Mouse (Mus musculus) heart, embryonic 10.5 days (tissue): ENCODE measurements around the gene Ltc4s. TPM values are rescaled to one million over a fixed set of nuclear protein-coding genes. Genes with fewer than 3 reads are reported as not detected.
A peak's percentile ranks its signal among the peaks of the same experiment; 100 is the strongest.

Experiments used
- DNase-seq: peaks from one replicate; pipeline ENCODE4 v3.0.0-alpha.2; 2017; ENCODE audit warnings: low spot score
- H3K27ac ChIP-seq: fragments of 300-500 bp; sonication (generic); 2 replicates; pipeline ENCODE4 v1.5.1; 2016; ENCODE audit warnings: mild to moderate bottlenecking
- H3K27me3 ChIP-seq: fragments of 300-500 bp; sonication (generic); 2 replicates; pipeline ENCODE4 v1.6.1; 2016; ENCODE audit warnings: mild to moderate bottlenecking; ENCODE audit not compliant: poor library complexity, insufficient read depth, severe bottlenecking
- H3K36me3 ChIP-seq: fragments of 300-500 bp; sonication (generic); 2 replicates; pipeline ENCODE4 v1.6.1; 2016; ENCODE audit warnings: mild to moderate bottlenecking, moderate library complexity
- H3K4me1 ChIP-seq: fragments of 300-500 bp; sonication (generic); 2 replicates; pipeline ENCODE4 v1.6.1; 2016; ENCODE audit warnings: mild to moderate bottlenecking
- H3K4me3 ChIP-seq: fragments of 300-500 bp; sonication (generic); 2 replicates; pipeline ENCODE4 v1.5.1; 2016; ENCODE audit warnings: mild to moderate bottlenecking, moderate library complexity
- H3K9me3 ChIP-seq: fragments of 300-500 bp; sonication (generic); 2 replicates; pipeline ENCODE4 v1.6.1; 2016; ENCODE audit warnings: mild to moderate bottlenecking, moderate library complexity
- WGBS: fragments of 180-500 bp; shearing (Covaris S2); methylation state at CpG from one replicate; pipeline ENCODE4 v1.1.7; 2016; 5-methylcytosine and 5-hydroxymethylcytosine counted together
- polyA plus RNA-seq: library from polyadenylated mRNA; unstranded; fragments of >200 nt; fragmentation: Nextera tagmentation; extraction: Ambion mirVana; gene quantifications from 2 replicates; pipeline ENCODE4 v1.2.1, GENCODE M21; 2016

Ltc4s gene
- polyA plus RNA-seq, 1 experiment from 2014 or later: 0.60 TPM

- Histone ChIP-seq H3K4me3 (no peak overlapping the region), H3K9me3 (no peaks in the 10 kb centered on the region), H3K27ac (no peak overlapping the region), H3K27me3 (no peaks in the 10 kb centered on the region), H3K4me1 (peaks cover 2% of the 10 kb centered on the region; the same call in 1 of the 2 replicates), H3K36me3 (peaks cover 61% of the 10 kb centered on the region)
- no peak for DNase-seq
- 82% methylated on average over 8 of the region's 8 CpGs for WGBS
Measured at GRCm38 (mm10) chr11:50265931-50266330, 27.5 kb upstream of the Ltc4s start.

GRCm38 (mm10) chr11:50263198-50263597 is 24.8 kb upstream of the Ltc4s start:
- no peak overlapping the region for H3K27ac ChIP-seq
- no peaks in the 10 kb centered on the region for H3K27me3 ChIP-seq
- no peak overlapping the region for H3K4me3 ChIP-seq
- H3K4me1 ChIP-seq: no peaks in the 10 kb centered on the region
- peaks cover 87% of the 10 kb centered on the region for H3K36me3 ChIP-seq
- DNase-seq: no peak
- no peaks in the 10 kb centered on the region for H3K9me3 ChIP-seq
- 86% methylated on average over 3 of the region's 3 CpGs for WGBS

DNA sequence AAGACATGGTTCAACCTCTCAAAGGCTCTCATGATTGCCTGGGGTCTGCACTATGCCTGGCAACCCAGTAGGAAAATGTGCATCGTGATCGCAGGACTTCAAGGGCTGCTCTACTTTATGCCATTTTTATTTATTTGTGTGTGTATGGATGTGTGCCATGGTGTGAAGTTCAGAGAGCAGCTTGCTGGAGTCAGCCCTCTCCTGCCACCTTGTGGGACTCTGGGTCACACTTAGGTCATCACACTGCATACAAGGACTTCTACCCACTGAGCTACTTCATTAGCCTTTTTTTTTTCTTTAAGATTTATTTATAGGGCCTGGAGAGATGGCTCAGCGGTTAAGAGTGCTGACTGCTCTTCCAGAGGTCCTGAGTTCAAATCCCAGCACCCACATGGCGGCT is 23.6 kb upstream of the Ltc4s start:
- H3K27ac ChIP-seq: no peak overlapping the region
- H3K4me3 ChIP-seq: no peak overlapping the region
- no peaks in the 10 kb centered on the region for H3K27me3 ChIP-seq
- no peaks in the 10 kb centered on the region for H3K4me1 ChIP-seq
- peaks cover 93% of the 10 kb centered on the region for H3K36me3 ChIP-seq
- no peaks in the 10 kb centered on the region for H3K9me3 ChIP-seq
- no peak for DNase-seq
- WGBS: 92% methylated on average over 4 of the region's 4 CpGs

DNA sequence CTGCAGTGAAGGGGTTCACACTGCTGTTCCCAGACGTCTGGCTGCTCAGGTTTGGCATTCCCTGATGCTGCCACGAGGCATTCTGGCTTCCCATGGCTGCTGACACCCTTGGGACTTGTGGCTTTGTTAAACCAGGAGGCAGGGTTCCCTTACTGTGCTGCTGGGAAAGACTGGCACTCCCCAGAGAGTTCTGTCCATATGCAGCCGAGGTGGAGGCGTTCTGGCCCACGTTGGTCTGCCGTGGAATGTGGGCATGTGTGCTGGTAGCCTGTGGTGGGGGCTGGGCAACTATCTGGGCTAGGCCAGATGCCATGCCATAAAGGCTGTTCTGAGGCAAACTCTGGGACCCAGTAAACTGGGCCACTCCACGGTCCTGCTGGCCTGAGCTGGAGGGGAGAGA is 19.9 kb upstream of the Ltc4s start:
- no peak for DNase-seq
- no peaks in the 10 kb centered on the region for H3K27me3 ChIP-seq
- peaks cover 10% of the 10 kb centered on the region for H3K4me1 ChIP-seq
- no peaks in the 10 kb centered on the region for H3K9me3 ChIP-seq
- peaks cover 73% of the 10 kb centered on the region for H3K36me3 ChIP-seq
- 82% methylated on average over 7 of the region's 7 CpGs for WGBS
- H3K27ac ChIP-seq: no peak overlapping the region
- no peak overlapping the region for H3K4me3 ChIP-seq

DNA sequence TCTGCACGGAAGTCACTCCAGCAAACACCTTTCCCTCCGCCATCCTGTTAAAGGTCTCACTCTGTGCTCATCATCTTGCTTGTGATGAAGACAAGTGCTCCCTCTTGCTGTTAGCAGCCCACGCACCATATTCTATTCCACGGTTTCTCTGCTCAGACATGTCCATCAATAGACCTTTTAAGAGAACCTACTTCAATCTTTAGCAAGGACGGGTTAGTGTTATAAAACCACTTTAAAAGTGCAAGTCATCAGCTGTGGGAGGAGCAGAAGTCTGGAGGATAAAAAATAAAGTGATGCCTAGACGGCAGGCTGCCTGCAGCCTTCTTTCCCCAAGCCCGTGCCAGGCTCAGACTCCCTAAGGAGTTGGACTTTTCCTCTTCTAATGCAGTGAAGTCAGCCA is 18.2 kb upstream of the Ltc4s start:
- peaks cover 57% of the 10 kb centered on the region for H3K36me3 ChIP-seq
- DNase-seq: no peak

GRCm38 (mm10) chr11:50254010-50254580 is 15.7 kb upstream of the Ltc4s start:
- no peak overlapping the region for H3K27ac ChIP-seq
- H3K4me3 ChIP-seq: no peak overlapping the region
- no peaks in the 10 kb centered on the region for H3K27me3 ChIP-seq
- H3K4me1 ChIP-seq: peaks cover 28% of the 10 kb centered on the region
- 84% methylated on average over 12 of the region's 12 CpGs for WGBS
- DNase-seq: no peak
- H3K36me3 ChIP-seq: peaks cover 31% of the 10 kb centered on the region
- no peaks in the 10 kb centered on the region for H3K9me3 ChIP-seq

More for the DNA sequence above, 18.2 kb upstream of the Ltc4s start:
- no peaks in the 10 kb centered on the region for H3K9me3 ChIP-seq
- peaks cover 27% of the 10 kb centered on the region for H3K4me1 ChIP-seq
- H3K27me3 ChIP-seq: no peaks in the 10 kb centered on the region
- no peak overlapping the region for H3K4me3 ChIP-seq
- no peak overlapping the region for H3K27ac ChIP-seq
- 86% methylated on average over 7 of the region's 7 CpGs for WGBS

GRCm38 (mm10) chr11:50253393-50253792 is 15.0 kb upstream of the Ltc4s start:
- 76% methylated on average over 1 of the region's 1 CpGs for WGBS
- Histone ChIP-seq H3K36me3 (peaks cover 25% of the 10 kb centered on the region), H3K27ac (no peak overlapping the region), H3K4me3 (no peak overlapping the region), H3K27me3 (no peaks in the 10 kb centered on the region), H3K9me3 (no peaks in the 10 kb centered on the region), H3K4me1 (peaks cover 28% of the 10 kb centered on the region)
- DNase-seq: no peak

DNA sequence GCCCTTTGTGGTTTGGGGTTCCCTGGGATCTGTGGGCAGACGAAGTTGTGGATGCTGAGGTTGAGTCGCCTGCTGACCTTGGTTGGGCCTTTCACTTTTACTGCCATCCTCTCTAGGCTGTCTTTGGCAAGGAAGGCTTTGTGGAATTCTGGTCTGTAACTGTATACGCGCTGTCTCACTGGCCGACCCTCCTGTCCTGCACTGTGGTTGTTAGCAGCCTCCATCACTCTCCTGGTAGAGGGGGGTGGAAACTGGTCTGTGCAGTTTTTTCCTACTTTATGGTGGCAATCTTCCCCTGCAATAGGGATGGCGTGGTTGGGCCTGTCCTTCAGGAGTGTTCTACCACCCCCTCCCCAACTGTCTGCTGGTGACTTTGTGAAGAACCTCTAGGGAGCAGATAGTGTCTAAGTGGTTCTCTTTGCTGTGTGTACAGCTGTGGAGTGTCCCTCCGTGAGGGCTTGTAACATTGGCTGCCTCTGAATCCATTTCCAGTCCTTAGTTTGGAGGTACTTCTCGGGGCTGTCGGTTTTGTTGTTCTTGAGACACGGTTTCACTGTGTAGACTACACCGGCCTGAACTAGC is 14.4 kb upstream of the Ltc4s start:
- Histone ChIP-seq H3K4me1 (peaks cover 28% of the 10 kb centered on the region), H3K4me3 (no peak overlapping the region), H3K9me3 (no peaks in the 10 kb centered on the region), H3K27ac (peak overlapping the region; percentile 69), H3K27me3 (no peaks in the 10 kb centered on the region), H3K36me3 (peaks cover 19% of the 10 kb centered on the region)
- no peak for DNase-seq
- WGBS: 56% methylated on average over 11 of the region's 11 CpGs

- no peak overlapping the region for H3K4me3 ChIP-seq
- H3K36me3 ChIP-seq: peaks cover 13% of the 10 kb centered on the region
- no peaks in the 10 kb centered on the region for H3K27me3 ChIP-seq
- no peaks in the 10 kb centered on the region for H3K9me3 ChIP-seq
- peaks cover 28% of the 10 kb centered on the region for H3K4me1 ChIP-seq
- peak overlapping the region; percentile 69 for H3K27ac ChIP-seq
- DNase-seq: no peak
- 32% methylated on average over 3 of the region's 3 CpGs for WGBS
Measured at GRCm38 (mm10) chr11:50252166-50252565, 13.8 kb upstream of the Ltc4s start.

DNA sequence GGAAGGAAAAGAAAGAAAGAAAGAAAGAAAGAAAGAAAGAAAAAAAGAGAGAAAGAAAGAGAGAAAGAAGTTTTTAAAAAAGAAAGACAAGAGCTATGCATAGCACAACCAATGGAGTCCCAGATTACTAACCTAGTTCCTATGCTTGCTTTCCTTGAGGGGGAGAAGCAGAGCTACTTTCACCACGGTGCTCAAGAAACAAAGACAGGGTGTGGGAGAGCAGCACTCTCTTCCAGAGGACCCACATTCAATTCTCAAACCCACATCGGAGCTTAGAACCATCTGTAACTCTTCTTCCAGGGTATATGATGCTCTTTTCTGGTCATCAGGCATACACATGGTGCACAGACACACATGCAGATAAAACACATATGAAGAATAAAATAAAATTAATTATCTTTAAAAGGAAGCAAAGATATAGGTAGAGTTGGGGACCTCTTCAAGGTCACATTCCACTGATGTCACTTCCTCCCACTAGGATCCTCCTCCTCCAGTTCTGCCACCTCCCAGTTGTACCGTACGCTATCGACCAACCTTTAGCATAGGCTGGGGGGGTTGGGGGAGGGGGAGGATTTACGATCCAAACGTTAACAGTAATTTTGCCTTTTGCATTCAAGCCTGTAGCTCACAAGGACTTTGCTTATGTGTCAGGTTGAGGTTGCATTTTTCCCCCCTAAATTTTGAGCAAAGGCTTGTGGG is 10.2 kb upstream of the Ltc4s start:
- Histone ChIP-seq H3K27me3 (no peaks in the 10 kb centered on the region), H3K9me3 (no peaks in the 10 kb centered on the region), H3K27ac (no peak overlapping the region), H3K36me3 (no peaks in the 10 kb centered on the region), H3K4me1 (peaks cover 22% of the 10 kb centered on the region), H3K4me3 (no peak overlapping the region)
- DNase-seq: no peak
- 82% methylated on average over 7 of the region's 7 CpGs for WGBS

DNA sequence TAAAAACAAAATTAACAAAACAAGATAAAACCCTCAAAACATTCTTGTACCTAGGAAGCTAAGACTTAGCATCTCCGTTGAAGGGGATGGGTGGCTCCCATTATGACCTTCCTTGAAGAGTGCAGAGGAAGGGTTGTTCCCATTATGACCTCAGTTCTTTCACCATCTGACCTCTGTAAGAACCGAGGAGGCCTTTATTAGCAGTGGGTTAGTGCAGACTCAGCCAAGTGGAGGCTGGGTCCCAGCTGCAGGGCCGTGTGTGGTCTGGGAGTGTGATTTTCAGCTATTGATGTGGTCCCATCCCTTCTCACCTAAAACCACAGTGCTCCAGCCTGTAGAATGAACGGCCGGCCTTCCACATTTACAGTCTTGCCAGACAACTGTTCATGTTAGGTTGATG is 6.9 kb upstream of the Ltc4s start:
- Histone ChIP-seq H3K9me3 (no peaks in the 10 kb centered on the region), H3K27ac (no peak overlapping the region), H3K27me3 (no peaks in the 10 kb centered on the region), H3K36me3 (no peaks in the 10 kb centered on the region), H3K4me3 (no peak overlapping the region), H3K4me1 (no peaks in the 10 kb centered on the region)
- 72% methylated on average over 5 of the region's 5 CpGs for WGBS
- no peak for DNase-seq

DNA sequence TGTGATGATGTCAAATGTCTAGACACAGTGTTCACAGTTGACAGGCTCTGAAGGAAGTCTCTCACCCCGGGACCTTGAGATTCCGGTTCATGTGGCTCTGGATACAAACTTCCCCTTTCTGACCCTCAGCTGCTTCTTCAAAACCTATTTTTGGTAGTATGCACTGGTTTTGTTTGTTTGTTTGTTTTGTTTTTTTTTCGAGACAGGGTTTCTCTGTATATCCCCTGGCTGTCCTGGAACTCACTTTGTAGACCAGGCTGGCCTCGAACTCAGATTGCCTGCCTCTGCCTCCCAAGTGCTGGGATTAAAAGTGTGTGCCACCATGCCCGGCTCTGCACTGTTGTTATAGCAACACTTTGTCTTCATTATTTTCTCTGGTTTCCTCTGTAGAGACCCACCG is 5.5 kb upstream of the Ltc4s start:
- WGBS: 81% methylated on average over 6 of the region's 6 CpGs
- H3K27ac ChIP-seq: no peak overlapping the region
- no peaks in the 10 kb centered on the region for H3K9me3 ChIP-seq
- H3K4me1 ChIP-seq: no peaks in the 10 kb centered on the region
- no peak for DNase-seq
- H3K36me3 ChIP-seq: no peaks in the 10 kb centered on the region
- no peak overlapping the region for H3K4me3 ChIP-seq
- peaks cover 8% of the 10 kb centered on the region for H3K27me3 ChIP-seq

DNA sequence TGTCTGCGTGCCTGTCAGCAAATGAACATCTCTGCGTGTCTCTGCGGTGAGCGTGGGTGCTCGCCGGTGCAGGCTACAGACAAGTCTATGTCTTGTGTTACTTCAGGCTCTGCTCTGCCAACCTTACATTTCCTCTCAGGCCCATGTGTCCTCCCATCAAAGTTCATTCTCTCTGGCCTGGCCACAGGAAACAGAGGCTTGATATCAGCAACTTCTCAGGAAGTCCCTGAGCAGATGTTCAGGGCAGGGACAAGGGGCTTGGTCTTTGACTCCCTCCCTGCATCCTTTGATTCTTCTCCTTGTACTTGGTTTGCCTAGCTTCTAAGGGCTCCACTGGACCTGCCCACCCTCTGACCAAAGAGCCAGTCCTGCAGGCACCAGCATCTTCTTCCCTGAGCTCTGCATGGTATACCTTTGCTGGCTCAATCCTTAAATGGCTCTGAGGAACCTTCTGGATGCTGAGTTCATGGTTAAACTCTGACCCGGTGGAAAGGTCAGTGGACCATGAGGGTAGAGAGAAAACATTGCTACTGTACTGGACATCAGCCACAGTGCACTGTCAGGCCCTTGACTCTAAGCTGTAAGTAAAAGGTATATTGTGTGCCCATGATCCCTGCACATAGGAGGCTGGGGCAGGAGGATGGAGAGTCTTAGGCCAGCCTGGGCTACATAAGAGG is 2.0 kb upstream of the Ltc4s start:
- peaks cover 27% of the 10 kb centered on the region for H3K4me1 ChIP-seq
- H3K4me3 ChIP-seq: no peak overlapping the region
- 72% methylated on average over 7 of the region's 7 CpGs for WGBS
- no peaks in the 10 kb centered on the region for H3K36me3 ChIP-seq
- H3K27me3 ChIP-seq: peaks cover 34% of the 10 kb centered on the region
- no peak for DNase-seq
- no peaks in the 10 kb centered on the region for H3K9me3 ChIP-seq
- no peak overlapping the region for H3K27ac ChIP-seq
